Mouse (Mus musculus) ES-Bruce4 (cell line): ENCODE measurements around the gene Arhgap15. TPM values are rescaled to one million over a fixed set of nuclear protein-coding genes. Genes with fewer than 3 reads are reported as not detected.

Experiments
- H3K27ac ChIP-seq: 2 replicates; pipeline ENCODE4 v1.5.1; 2012; ENCODE audit warnings: low read length, inconsistent platforms; ENCODE audit not compliant: insufficient read depth
- H3K27me3 ChIP-seq: 2 replicates; pipeline ENCODE4 v1.6.1; 2012; ENCODE audit warnings: mild to moderate bottlenecking, low read length, inconsistent platforms; ENCODE audit not compliant: control insufficient read depth, poor library complexity, insufficient read depth, severe bottlenecking
- H3K36me3 ChIP-seq: 2 replicates; pipeline ENCODE4 v1.6.1; 2012; ENCODE audit warnings: inconsistent platforms, mild to moderate bottlenecking, low read length, moderate library complexity; ENCODE audit not compliant: control insufficient read depth, poor library complexity, insufficient read depth, severe bottlenecking
- H3K4me1 ChIP-seq: one replicate; pipeline ENCODE4 v1.8.1; 2011; ENCODE audit warnings: low read length; ENCODE audit not compliant: control insufficient read depth, insufficient read depth
- H3K4me3 ChIP-seq: 2 replicates; pipeline ENCODE4 v1.5.1; 2011; ENCODE audit warnings: low read depth, mild to moderate bottlenecking, low read length
- H3K9ac ChIP-seq: 2 replicates; pipeline ENCODE4 v1.6.1; 2012; ENCODE audit warnings: low read depth, mild to moderate bottlenecking, inconsistent platforms; ENCODE audit not compliant: poor library complexity, severe bottlenecking
- H3K9me3 ChIP-seq: replicated peaks from 2 replicates; pipeline ENCODE4 v1.6.1; 2012; ENCODE audit warnings: mild to moderate bottlenecking, low read length, inconsistent platforms; ENCODE audit not compliant: control insufficient read depth, poor library complexity, insufficient read depth, severe bottlenecking
- CTCF ChIP-seq: IDR thresholded peaks from one replicate; pipeline ENCODE4 v1.8.1; 2011; ENCODE audit warnings: low read depth, low read length
- EP300 ChIP-seq: IDR thresholded peaks from 2 replicates; pipeline ENCODE4 v1.6.1; 2011; ENCODE audit warnings: low read depth, low read length; ENCODE audit not compliant: insufficient read depth
- POLR2A ChIP-seq: IDR thresholded peaks from one replicate; pipeline ENCODE4 v1.8.1; 2011; ENCODE audit warnings: low read length; ENCODE audit not compliant: insufficient read depth
- polyA plus RNA-seq: library from polyadenylated mRNA; stranded (reverse); fragments of >200 nt; gene quantifications from 2 replicates; pipeline ENCODE4 v1.2.4, GENCODE M21; 2011; ENCODE audit warnings: low read depth; ENCODE audit not compliant: missing spikeins, insufficient read depth, insufficient read length

Arhgap15 gene
- polyA plus RNA-seq, 1 experiment = not detected

DNA sequence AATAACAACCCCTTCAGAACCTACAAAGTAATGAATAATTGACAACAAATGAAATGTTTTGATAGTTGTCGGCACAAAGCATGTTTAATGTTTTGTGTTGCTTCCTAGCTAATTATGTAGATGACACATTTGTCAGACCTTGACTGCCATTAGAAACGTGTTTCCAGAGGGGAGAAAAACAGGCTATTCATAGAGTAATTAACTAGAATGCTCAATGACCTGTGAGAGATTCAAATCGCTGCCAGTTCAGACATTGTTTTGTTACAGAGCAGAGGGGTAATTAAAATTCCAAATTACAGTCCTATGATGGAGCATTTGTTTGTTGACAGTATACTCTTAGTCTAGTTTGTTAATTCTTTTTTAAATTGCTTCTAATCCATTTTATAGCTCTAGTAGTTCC is 37.5 kb downstream of the Arhgap15 start:
- no peaks in the 10 kb centered on the region for H3K27me3 ChIP-seq

DNA sequence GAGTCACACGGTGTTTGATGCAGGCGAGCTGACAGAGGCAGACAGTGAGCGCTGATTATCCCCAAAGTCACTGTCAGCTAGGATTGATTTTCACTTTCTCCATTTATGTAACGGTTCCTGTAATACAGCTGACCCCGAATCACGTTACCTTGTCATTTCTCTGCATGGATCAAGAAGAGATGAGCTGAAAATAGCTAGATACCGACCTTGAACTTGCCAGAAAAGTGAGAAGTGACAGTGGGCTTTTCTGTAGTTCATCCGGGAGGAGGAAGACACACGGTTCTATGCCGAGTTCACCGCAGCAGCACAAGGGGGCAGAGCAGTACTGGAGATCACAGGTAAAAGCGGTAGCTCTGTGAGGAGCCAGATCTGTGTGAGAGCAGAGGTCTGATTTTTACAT is 38.5 kb downstream of the Arhgap15 start:
- no peak overlapping the region for H3K27ac ChIP-seq
- no peak overlapping the region for H3K4me3 ChIP-seq
- TF ChIP-seq CTCF (peak; percentile 42), EP300 (no peak), POLR2A (no peak)
- H3K9me3 ChIP-seq = no peaks in the 10 kb centered on the region
- H3K27me3 ChIP-seq = no peaks in the 10 kb centered on the region; the same call in 1 of the 2 replicates
- no peak overlapping the region for H3K9ac ChIP-seq
- H3K36me3 ChIP-seq = no peaks in the 10 kb centered on the region
- no peaks in the 10 kb centered on the region for H3K4me1 ChIP-seq

More for the DNA sequence above, 37.5 kb downstream of the Arhgap15 start:
- Histone ChIP-seq H3K9me3 (no peaks in the 10 kb centered on the region), H3K9ac (no peak overlapping the region), H3K27ac (no peak overlapping the region), H3K36me3 (no peaks in the 10 kb centered on the region), H3K4me1 (no peaks in the 10 kb centered on the region), H3K4me3 (no peak overlapping the region)
- TF ChIP-seq EP300 (no peak), CTCF (no peak), POLR2A (no peak)

DNA sequence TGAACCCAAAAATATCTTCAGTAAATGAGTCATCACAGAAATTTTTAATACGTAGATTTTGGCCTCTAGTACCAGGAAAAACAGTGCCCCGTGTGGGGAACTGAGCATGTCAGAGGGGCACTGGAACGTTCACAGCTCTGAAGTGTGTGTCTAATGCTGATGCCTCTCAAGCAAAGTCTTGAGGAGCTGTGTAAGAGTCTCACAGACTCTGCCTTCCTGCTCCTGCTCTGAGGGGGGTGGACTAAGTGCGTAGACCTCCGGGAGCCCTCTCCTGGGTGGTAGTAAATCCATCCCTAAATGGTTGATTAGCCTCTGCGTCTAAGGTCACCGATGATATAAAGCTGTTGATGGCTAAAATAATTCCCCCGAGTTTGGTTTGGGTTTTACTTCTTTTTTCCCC is 39.9 kb downstream of the Arhgap15 start:
- no peaks in the 10 kb centered on the region for H3K9me3 ChIP-seq
- H3K9ac ChIP-seq = no peak overlapping the region
- no peaks in the 10 kb centered on the region; the same call in 1 of the 2 replicates for H3K27me3 ChIP-seq
- no peaks in the 10 kb centered on the region for H3K4me1 ChIP-seq
- no peak overlapping the region for H3K4me3 ChIP-seq
- H3K36me3 ChIP-seq = no peaks in the 10 kb centered on the region
- no peak overlapping the region for H3K27ac ChIP-seq
- TF ChIP-seq CTCF (no peak), EP300 (no peak), POLR2A (no peak)

DNA sequence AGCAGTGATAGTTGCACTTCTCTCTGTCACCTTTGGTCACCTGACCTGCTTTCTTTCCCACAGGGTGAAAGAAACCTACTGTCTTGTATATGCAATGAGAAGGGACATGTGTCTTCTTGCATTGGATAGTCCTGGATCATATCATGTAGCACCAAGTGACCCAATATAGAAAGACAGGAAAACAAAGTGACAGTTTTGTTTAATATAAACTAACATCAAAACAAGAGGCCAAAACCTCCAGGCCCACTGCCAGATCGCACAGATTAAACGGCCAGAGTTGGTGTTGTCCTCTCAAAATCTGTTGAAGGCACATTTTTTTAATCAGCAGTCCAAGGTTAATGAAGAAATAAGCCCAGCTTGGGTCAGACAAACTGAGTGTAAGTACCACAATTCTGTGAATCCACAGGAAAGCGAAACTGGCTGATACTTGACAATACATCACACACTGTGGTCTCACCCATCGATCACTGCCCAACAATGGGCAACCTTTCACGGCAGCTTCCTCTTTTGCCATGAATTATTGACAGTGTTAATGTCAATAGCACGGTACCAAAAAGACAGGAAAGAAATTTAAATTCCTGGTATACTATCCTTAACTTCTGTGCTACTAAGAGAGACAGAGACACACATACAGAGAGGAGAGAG is 41.5 kb downstream of the Arhgap15 start:
- Histone ChIP-seq H3K4me3 (no peak overlapping the region), H3K9ac (no peak overlapping the region), H3K9me3 (no peaks in the 10 kb centered on the region), H3K4me1 (no peaks in the 10 kb centered on the region), H3K36me3 (no peaks in the 10 kb centered on the region), H3K27ac (no peak overlapping the region), H3K27me3 (no peaks in the 10 kb centered on the region; the same call in 1 of the 2 replicates)
- no peak for TF ChIP-seq POLR2A
- no peak for TF ChIP-seq EP300
- no peak for TF ChIP-seq CTCF

DNA sequence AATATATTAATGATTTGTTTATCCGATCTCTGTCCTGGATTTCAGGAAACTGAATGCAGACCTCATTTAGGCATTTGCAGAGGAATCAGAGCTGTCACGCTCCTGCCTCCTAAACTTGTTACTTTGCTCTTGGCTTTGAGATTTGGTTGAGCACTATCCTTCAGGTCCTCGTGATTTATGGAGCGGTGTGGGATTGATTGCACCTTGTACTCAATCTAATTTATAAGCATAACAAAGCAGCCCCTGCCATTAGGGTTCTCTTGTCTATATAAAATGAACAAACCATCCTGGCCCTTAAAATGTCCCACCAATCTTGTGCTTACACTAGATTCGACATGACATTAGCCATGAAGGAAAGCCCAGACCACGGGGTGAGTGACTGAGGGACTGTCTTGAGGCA is 43.0 kb downstream of the Arhgap15 start:
- Histone ChIP-seq H3K9me3 (no peaks in the 10 kb centered on the region), H3K27ac (no peak overlapping the region), H3K27me3 (no peaks in the 10 kb centered on the region; the same call in 1 of the 2 replicates), H3K36me3 (no peaks in the 10 kb centered on the region), H3K9ac (no peak overlapping the region), H3K4me1 (no peaks in the 10 kb centered on the region), H3K4me3 (no peak overlapping the region)
- no peak for TF ChIP-seq EP300
- no peak for TF ChIP-seq CTCF
- TF ChIP-seq POLR2A = no peak

DNA sequence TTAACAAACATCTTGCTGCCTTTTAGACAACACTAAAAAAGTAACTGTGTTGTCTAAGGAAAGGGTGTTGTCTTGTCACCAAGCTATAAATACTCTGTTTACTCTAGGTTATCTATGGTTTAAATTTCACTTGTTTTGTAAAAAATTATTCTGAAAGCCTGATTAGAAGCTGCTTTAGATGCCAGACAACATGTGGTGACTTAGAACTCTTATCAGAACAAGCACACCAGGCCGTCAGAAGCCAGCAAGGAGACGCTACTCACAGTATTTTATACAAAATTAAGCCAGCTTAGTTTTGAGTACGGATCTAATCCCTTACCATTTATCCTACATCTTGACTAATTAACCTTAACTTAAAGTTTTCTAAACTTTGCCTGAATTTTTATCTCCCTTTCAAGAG is 44.5 kb downstream of the Arhgap15 start:
- no peak for TF ChIP-seq EP300
- no peak for TF ChIP-seq CTCF
- no peak for TF ChIP-seq POLR2A
- H3K27ac ChIP-seq = no peak overlapping the region
- no peak overlapping the region for H3K9ac ChIP-seq
- H3K36me3 ChIP-seq = no peaks in the 10 kb centered on the region
- no peak overlapping the region for H3K4me3 ChIP-seq
- H3K27me3 ChIP-seq = no peaks in the 10 kb centered on the region; the same call in 1 of the 2 replicates
- no peaks in the 10 kb centered on the region for H3K4me1 ChIP-seq
- H3K9me3 ChIP-seq = no peaks in the 10 kb centered on the region
